Mouse (Mus musculus) heart, adult 18-20 months (tissue): Measurements from ENCODE around the gene Alkbh2. TPM values are rescaled to one million over a fixed set of nuclear protein-coding genes. Genes with fewer than 3 reads are reported as not detected.

Experiments
- DNase-seq, 2 experiments: peaks; one replicate each; pipeline ENCODE4 v3.0.0; 2021 to 2022; ENCODE audit warnings: mixed read lengths in 1 of 2
- long read RNA-seq, 2 experiments: library from polyadenylated mRNA; stranded (forward); transcript quantifications; one replicate each; pipeline ENCODE4 v2.0.0; 2021
- total RNA-seq, 2 experiments: library from RNA; stranded (reverse); gene quantifications; 2 replicates each; pipeline ENCODE4 v1.2.3; 2021

Gene Alkbh2
- total RNA-seq = 1 to 10 TPM; 1.3 to 1.5 TPM
- long read RNA-seq, experiment 1, partial matches to known transcripts = 0 of 2 reads
- long read RNA-seq, experiment 1, other reads (novel, unspliced or antisense) = 2 of 2 reads
- long read RNA-seq, experiment 2, partial matches to known transcripts = 0 of 2 reads
- long read RNA-seq, experiment 2, other reads (novel, unspliced or antisense) = 1 of 2 reads

GRCm38 (mm10) chr5:114127374-114128349 lies at the start of gene Alkbh2:
TSS of gene Alkbh2 (minus strand) at chr5:114128218.
- peak; percentile 81 to 90 for DNase-seq

GRCm38 (mm10) chr5:114176548-114177400 lies 48.8 kb upstream of the Alkbh2 start:
- DNase-seq = no peak

- DNase-seq = peak; percentile 98 to 99
Measured at GRCm38 (mm10) chr5:114175596-114176171, 47.7 kb upstream of the Alkbh2 start.

GRCm38 (mm10) chr5:114174639-114175038 lies 46.6 kb upstream of the Alkbh2 start:
- peak; percentile 55 to 76 for DNase-seq

GRCm38 (mm10) chr5:114173877-114174581 lies 46.0 kb upstream of the Alkbh2 start:
- DNase-seq = peak in 1 of 2 experiments; percentile 42

GRCm38 (mm10) chr5:114173458-114173857 lies 45.4 kb upstream of the Alkbh2 start:
- DNase-seq = no peak

- no peak for DNase-seq
Measured at GRCm38 (mm10) chr5:114172936-114173335, 44.9 kb upstream of the Alkbh2 start.

GRCm38 (mm10) chr5:114170345-114170744 lies 42.3 kb upstream of the Alkbh2 start:
- DNase-seq = no peak

GRCm38 (mm10) chr5:114163117-114163696 lies 35.2 kb upstream of the Alkbh2 start:
- DNase-seq = no peak

- DNase-seq = no peak
Measured at GRCm38 (mm10) chr5:114162106-114162815, 34.2 kb upstream of the Alkbh2 start.

- no peak for DNase-seq
Measured at GRCm38 (mm10) chr5:114161424-114161823, 33.4 kb upstream of the Alkbh2 start.

- DNase-seq = no peak
Measured at GRCm38 (mm10) chr5:114157236-114157635, 29.2 kb upstream of the Alkbh2 start.

GRCm38 (mm10) chr5:114155168-114155933 lies 27.3 kb upstream of the Alkbh2 start:
- DNase-seq = no peak

- no peak for DNase-seq
Measured at GRCm38 (mm10) chr5:114154765-114155164, 26.7 kb upstream of the Alkbh2 start.

- DNase-seq = no peak
Measured at GRCm38 (mm10) chr5:114153490-114153889, 25.5 kb upstream of the Alkbh2 start.

- no peak for DNase-seq
Measured at GRCm38 (mm10) chr5:114152359-114153092, 24.5 kb upstream of the Alkbh2 start.

- no peak for DNase-seq
Measured at GRCm38 (mm10) chr5:114147043-114147972, 19.3 kb upstream of the Alkbh2 start.
